Mouse (Mus musculus) lung, postnatal 0 days (tissue): ENCODE measurements around the gene Figla. TPM values are rescaled to one million over a fixed set of nuclear protein-coding genes. Genes with fewer than 3 reads are reported as not detected.
A peak's percentile ranks its signal among the peaks of the same experiment; 100 is the strongest.
"Not testable (repeated sequence)": the region's sequence is repeated elsewhere in the genome, so short reads cannot be mapped to it uniquely, and the experiment has no call there.

Source experiments
- ATAC-seq: fragments of 200-750 bp; cut with Nextera tagmentation; 2 replicates; pipeline ENCODE4 v1.8.0; 2017; ENCODE audit warnings: moderate library complexity
- DNase-seq: peaks from one replicate; pipeline ENCODE4 v3.0.0-alpha.2; 2016; ENCODE audit warnings: low spot score
- H3K27ac ChIP-seq: fragments of 300-500 bp; sonication (generic); 2 replicates; pipeline ENCODE4 v1.5.1; 2014; ENCODE audit warnings: antibody characterized with exemption, mild to moderate bottlenecking, low read length, mixed read lengths
- H3K27me3 ChIP-seq: fragments of 300-500 bp; sonication (generic); replicated peaks from 2 replicates; pipeline ENCODE4 v1.6.1; 2014; ENCODE audit warnings: low read length, mixed read lengths; ENCODE audit not compliant: insufficient read depth
- H3K36me3 ChIP-seq: fragments of 300-500 bp; sonication (generic); 2 replicates; pipeline ENCODE4 v1.6.1; 2014; ENCODE audit warnings: low read length, mixed read lengths; ENCODE audit not compliant: insufficient read depth
- H3K4me1 ChIP-seq: fragments of 300-500 bp; sonication (generic); 2 replicates; pipeline ENCODE4 v1.6.1; 2014; ENCODE audit warnings: antibody characterized with exemption, low read depth, low read length, mixed read lengths; ENCODE audit not compliant: insufficient read depth
- H3K4me2 ChIP-seq: fragments of 300-500 bp; sonication (generic); replicated peaks from 2 replicates; pipeline ENCODE4 v1.6.1; 2014; ENCODE audit warnings: low read depth, mild to moderate bottlenecking, low read length, moderate library complexity, mixed read lengths
- H3K4me3 ChIP-seq: fragments of 300-500 bp; sonication (generic); 2 replicates; pipeline ENCODE4 v1.5.1; 2014; ENCODE audit warnings: low read depth, low read length
- H3K9ac ChIP-seq: fragments of 300-500 bp; sonication (generic); replicated peaks from 2 replicates; pipeline ENCODE4 v1.6.1; 2014; ENCODE audit warnings: low read depth, mild to moderate bottlenecking
- H3K9me3 ChIP-seq: fragments of 300-500 bp; sonication (generic); 2 replicates; pipeline ENCODE4 v1.6.1; 2016; ENCODE audit warnings: low read length, mixed read lengths
- CTCF ChIP-seq: IDR thresholded peaks from 2 replicates; pipeline ENCODE4 v1.5.1; 2016; ENCODE audit warnings: antibody characterized with exemption, mild to moderate bottlenecking
- EP300 ChIP-seq: IDR thresholded peaks from 2 replicates; pipeline ENCODE4 v1.6.1; 2016; ENCODE audit warnings: antibody characterized with exemption, mild to moderate bottlenecking, control low read depth
- WGBS: fragments of 180-500 bp; shearing (Covaris S2); extraction: QIAGEN DNeasy Blood & Tissue Kit; methylation state at CpG from one replicate; pipeline ENCODE4 v1.1.7; 2014; 5-methylcytosine and 5-hydroxymethylcytosine counted together
- polyA plus RNA-seq: library from polyadenylated mRNA; unstranded; fragments of >200 nt; fragmentation: Nextera tagmentation; extraction: Ambion mirVana; gene quantifications from 2 replicates; pipeline ENCODE4 v1.2.1, GENCODE M21; 2015

Figla gene
- polyA plus RNA-seq, 1 experiment from 2014 or later: not detected

DNA sequence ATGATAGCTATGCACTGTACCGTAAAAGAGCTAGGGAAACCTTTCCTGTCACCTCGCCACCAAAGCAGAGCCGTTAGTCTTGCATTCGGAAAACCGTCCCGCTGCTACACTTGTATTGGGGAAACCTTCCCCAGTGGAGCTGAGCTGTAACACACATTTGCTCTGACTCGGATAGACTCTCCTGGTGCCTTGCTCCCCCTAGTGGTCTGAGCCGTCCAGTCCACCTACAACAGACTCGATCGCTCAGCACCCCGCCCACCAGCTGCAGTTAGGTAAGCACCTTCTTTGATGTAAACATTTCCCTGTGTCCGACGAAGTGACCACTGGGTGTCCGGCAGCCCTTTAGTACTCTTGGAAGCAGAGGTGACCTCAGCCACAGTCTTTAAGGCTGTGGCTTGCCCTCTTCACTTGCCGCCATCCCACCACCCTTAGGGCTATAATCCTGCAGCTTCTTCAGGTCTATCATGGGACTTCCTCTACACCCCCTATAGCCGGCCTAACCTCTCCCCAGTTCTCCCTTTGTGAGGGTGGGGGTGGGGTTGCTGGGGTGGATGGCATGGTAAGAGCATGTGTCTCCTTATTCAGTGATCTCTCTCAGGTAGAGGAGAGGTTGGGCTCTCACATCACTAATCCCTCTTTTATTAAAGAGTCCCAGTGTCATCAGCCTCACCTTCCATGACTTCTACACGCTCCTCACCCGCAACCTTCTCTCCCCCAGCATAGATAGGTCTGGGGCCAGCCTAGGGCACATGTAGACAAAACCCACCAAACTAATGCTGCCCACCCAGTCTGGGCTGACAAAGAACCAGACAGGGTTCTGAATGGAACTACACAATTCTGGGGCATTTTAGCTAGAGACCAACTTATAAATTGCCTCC is 11.5 kb upstream of the Figla start:
- no peak for TF ChIP-seq EP300
- peak; percentile 98 for TF ChIP-seq CTCF
- DNase-seq (peak; percentile 94), ATAC-seq (peak; percentile 95)
- Histone ChIP-seq H3K4me1 (no peaks in the 10 kb centered on the region), H3K36me3 (no peaks in the 10 kb centered on the region), H3K4me2 (peak overlapping the region; percentile 29; the same call in 1 of the 2 replicates), H3K4me3 (no peak overlapping the region), H3K27ac (no peak overlapping the region), H3K9ac (no peak overlapping the region), H3K27me3 (no peaks in the 10 kb centered on the region), H3K9me3 (no peaks in the 10 kb centered on the region)
- WGBS: 11% methylated on average over 18 of the region's 18 CpGs

DNA sequence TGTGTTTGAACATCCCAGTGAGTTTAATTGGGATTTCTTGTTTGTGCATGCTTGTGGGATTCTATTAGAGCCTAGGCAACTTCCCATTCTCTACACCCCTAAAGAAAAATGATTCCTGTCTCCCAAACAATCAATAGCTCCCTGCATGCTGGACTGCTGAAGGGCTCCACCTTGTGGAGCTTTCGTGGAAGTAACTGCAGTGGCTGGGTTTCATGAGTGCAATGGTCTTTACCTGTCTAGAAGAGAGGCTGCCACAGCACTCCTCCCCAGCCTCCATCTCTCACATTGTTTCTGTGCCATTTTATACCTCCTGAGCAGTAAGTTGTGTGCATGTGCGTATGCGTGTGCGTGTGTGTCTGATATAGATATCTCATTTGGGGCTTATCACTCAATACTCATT is 6.0 kb upstream of the Figla start:
- H3K4me2 ChIP-seq: no peak overlapping the region
- no peak for ATAC-seq
- peak; percentile 67 for DNase-seq

DNA sequence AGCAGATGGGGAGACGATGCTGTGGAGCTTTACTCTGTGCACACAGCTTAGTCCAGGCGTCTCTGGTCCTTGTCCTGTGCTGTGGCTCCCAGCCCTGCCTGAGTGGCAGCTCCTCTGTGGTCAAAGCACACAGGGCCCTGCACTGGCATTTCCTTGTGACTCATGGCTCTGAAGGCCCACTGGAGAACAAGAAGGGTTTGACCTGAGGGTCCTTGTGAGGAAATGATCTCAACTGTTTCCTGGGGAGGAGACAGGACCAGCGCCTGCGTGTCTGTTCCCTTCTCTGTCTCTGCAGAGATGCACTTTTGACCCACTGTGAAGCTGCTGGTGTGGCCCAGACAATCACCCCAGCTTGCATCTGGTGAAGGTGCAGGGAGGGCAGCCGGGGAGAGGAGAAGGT is 1.2 kb upstream of the Figla start:
- not testable (repeated sequence) for H3K36me3 ChIP-seq, H3K9ac ChIP-seq, H3K27me3 ChIP-seq, H3K27ac ChIP-seq, H3K4me2 ChIP-seq, H3K9me3 ChIP-seq, H3K4me3 ChIP-seq, H3K4me1 ChIP-seq
- 29% methylated on average over 5 of the region's 5 CpGs for WGBS
- ATAC-seq (peak; percentile 84), DNase-seq (peak; percentile 60)
- TF ChIP-seq EP300: peak; percentile 81

More for the DNA sequence above, 6.0 kb upstream of the Figla start:
- TF ChIP-seq EP300 (no peak), CTCF (peak; percentile 80)
- H3K36me3 ChIP-seq: no peaks in the 10 kb centered on the region
- no peak overlapping the region for H3K9ac ChIP-seq
- H3K4me1 ChIP-seq: no peaks in the 10 kb centered on the region
- H3K27ac ChIP-seq: no peak overlapping the region
- 36% methylated on average over 4 of the region's 4 CpGs for WGBS
- H3K9me3 ChIP-seq: no peaks in the 10 kb centered on the region
- no peaks in the 10 kb centered on the region for H3K27me3 ChIP-seq
- no peak overlapping the region for H3K4me3 ChIP-seq

DNA sequence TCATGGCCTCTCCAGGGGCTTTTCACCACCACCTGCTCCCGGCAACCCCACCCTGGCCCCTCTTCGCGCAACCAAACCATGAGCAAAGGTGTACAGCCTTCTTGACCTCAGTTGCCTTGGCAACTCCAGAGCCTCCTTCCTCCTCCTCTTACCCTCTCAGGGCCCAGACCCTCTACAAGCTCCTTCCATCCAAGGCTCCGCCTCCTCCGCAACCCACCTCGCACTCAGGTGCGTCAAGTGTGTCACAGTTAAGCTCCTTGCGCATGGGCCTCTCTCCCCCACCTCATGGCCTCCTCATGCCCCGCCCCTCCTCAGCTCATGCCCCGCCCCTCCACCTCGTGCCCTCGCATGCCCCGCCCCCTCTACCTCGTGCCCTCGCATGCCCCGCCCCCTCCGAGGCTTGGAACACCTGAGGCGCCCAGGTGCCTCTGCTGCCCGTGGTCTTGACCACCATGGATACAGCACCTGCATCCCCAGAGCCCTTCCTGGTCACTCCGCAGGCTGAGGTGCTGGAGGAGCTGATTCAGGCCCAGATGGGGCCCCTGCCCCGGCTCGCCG is 901 bp downstream of the Figla start:
- H3K27me3 ChIP-seq: no peaks in the 10 kb centered on the region
- TF ChIP-seq CTCF (no peak), EP300 (no peak)
- H3K9ac ChIP-seq: no peak overlapping the region
- no peaks in the 10 kb centered on the region for H3K9me3 ChIP-seq
- DNase-seq (no peak), ATAC-seq (no peak)
- H3K27ac ChIP-seq: no peak overlapping the region
- 79% methylated on average over 22 of the region's 23 CpGs for WGBS
- H3K4me3 ChIP-seq: no peak overlapping the region
- no peaks in the 10 kb centered on the region for H3K4me1 ChIP-seq
- H3K36me3 ChIP-seq: no peaks in the 10 kb centered on the region
- H3K4me2 ChIP-seq: no peak overlapping the region

DNA sequence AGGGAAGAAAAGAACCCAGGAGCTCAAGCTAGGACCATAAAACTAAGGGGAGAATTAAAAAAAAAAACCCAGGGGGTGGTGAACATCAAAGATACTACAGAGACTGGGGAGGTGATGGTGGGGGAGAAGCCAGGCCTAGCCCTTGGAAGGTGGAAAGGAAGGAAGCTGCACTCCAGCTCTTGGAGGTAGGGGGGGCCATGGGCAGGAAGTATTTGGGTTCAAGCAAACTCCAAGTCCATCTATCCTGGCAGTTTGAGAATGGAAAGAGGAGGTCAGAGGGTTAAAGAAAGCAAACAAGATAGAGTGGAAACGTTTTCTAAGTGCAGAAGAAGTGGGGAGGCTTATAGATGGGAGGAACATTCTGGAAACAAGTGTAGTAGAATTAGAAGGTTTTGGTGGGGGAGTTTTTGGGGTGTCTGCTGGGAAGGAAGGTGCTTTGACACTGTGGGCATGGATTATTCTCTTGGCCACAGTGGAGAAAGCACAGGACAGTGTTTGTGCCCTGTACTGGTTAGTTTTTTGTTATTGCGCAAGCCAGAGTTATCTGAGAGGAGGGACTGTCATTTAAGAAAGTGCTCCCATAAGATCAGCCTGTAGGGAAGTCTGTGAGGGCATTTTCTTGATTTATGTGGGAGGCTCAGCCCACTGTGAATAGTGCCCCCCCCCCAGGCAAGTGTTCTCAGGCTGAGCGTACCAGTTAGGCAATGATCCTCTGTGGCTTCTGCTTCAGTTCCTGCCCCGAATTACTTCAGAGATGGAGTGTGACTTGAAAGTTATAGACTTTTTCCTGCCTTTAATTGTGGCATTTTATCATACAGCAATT is 3.7 kb downstream of the Figla start:
- no peak for TF ChIP-seq CTCF
- TF ChIP-seq EP300: no peak
- no peaks in the 10 kb centered on the region for H3K4me1 ChIP-seq
- no peak overlapping the region for H3K9ac ChIP-seq
- DNase-seq (peak; percentile 33), ATAC-seq (0 out of 2 replicates have a peak, but pooled peaks have one; percentile 18)
- no peaks in the 10 kb centered on the region for H3K36me3 ChIP-seq
- no peaks in the 10 kb centered on the region for H3K27me3 ChIP-seq
- no peak overlapping the region for H3K27ac ChIP-seq
- H3K4me2 ChIP-seq: no peak overlapping the region
- H3K9me3 ChIP-seq: no peaks in the 10 kb centered on the region
- no peak overlapping the region for H3K4me3 ChIP-seq
- 28% methylated on average over 4 of the region's 4 CpGs for WGBS

DNA sequence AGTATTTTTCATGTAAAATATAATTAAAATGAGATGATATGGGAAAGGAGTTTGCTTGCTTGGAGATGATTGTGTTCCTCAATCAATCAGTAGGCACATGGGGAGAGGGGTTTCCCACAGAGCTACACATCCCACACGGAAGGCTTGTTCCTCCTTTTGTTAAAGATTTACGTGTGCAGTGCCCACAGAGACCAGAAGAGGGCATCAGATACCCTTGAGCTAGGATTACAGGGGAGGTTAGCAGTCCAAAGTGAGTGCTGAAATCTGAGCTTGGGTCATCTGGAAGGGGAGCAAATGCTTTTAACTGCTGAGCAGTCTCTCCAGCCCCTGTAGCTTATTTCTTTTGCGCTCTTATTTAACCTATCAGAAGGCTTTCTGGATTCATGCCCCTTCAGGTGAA is 5.0 kb downstream of the Figla start:
- WGBS: 44% methylated on average over 3 of the region's 3 CpGs
- no peak overlapping the region for H3K4me3 ChIP-seq
- DNase-seq (peak; percentile 42), ATAC-seq (no peak)
- no peak overlapping the region for H3K4me2 ChIP-seq
- no peak for TF ChIP-seq EP300
- peak; percentile 79 for TF ChIP-seq CTCF
- no peaks in the 10 kb centered on the region for H3K4me1 ChIP-seq
- H3K27me3 ChIP-seq: no peaks in the 10 kb centered on the region
- no peaks in the 10 kb centered on the region for H3K9me3 ChIP-seq
- no peak overlapping the region for H3K9ac ChIP-seq
- H3K36me3 ChIP-seq: no peaks in the 10 kb centered on the region
- no peak overlapping the region for H3K27ac ChIP-seq
